Mouse (Mus musculus) frontal cortex, postnatal 10 days (tissue): ENCODE measurements at regions not wholly inside any gene's neighbourhood (a gene's known extent, or its start where the extent isn't known, plus 50 kb on each side); places are given as distances from the start of the nearest gene placed in this dataset.

Experiments
- DNase-seq, 2 experiments: peaks; one replicate each; pipeline ENCODE4 v3.0.0; 2022; ENCODE audit warnings: low spot score in 2 of 2, mixed read lengths in 1 of 2

GRCm38 (mm10) chr11:29318699-29319098 is 54.8 kb upstream of the Ccdc88a start:
- no peak for DNase-seq

- no peak for DNase-seq
Measured at GRCm38 (mm10) chr11:29310584-29310983, 62.9 kb upstream of the Ccdc88a start.

GRCm38 (mm10) chr11:29308024-29308598 is 60.9 kb upstream of the Cfap36 start:
- DNase-seq = no peak

- DNase-seq = peak; percentile 6 to 7
Measured at GRCm38 (mm10) chr11:29300517-29300916, 53.3 kb upstream of the Cfap36 start.
